25 mouse cellular contexts compared by ENCODE assay signal in genomic region chr6:96376773-96377172, GRCm38 (mm10).
"Had no signal": no experiment of that assay in that cellular context is flagged by ENCODE, and none has a peak within 500 bp of the region (broad histone marks: within the 10 kb centered on the region; RNA-seq: fewer than 3 reads in every experiment).

No protein-coding gene starts in this region.

- DNase-seq: gastrocnemius, postnatal 25 days; heart, adult 18-20 months; heart, postnatal 10 days; heart, postnatal 4 days; kidney, adult 11 months; kidney, adult 2 months; kidney, adult 9 months; kidney, postnatal 14 days; kidney, postnatal 36 days; layer of hippocampus, adult 9-11 months; layer of hippocampus, postnatal 36 days; left cerebral cortex, postnatal 4 days had no signal

- H3K4me3 ChIP-seq: heart, embryonic 10.5 days; heart, embryonic 12.5 days; hindbrain, embryonic 10.5 days; hindbrain, embryonic 12.5 days; kidney, embryonic 15.5 days; limb, embryonic 13.5 days; limb, embryonic 15.5 days; liver, embryonic 12.5 days had no signal

- ATAC-seq: hindbrain, embryonic 16.5 days; intestine, embryonic 16.5 days; liver, embryonic 12.5 days had no signal

- H3K4me2 ChIP-seq: heart, embryonic 12.5 days; hindbrain, embryonic 12.5 days; hindbrain, embryonic 14.5 days; kidney, embryonic 15.5 days; limb, embryonic 13.5 days; limb, embryonic 15.5 days; liver, embryonic 12.5 days had no signal

- H3K9me3 ChIP-seq: heart, embryonic 10.5 days; heart, embryonic 12.5 days; hindbrain, embryonic 10.5 days; hindbrain, embryonic 12.5 days; kidney, embryonic 15.5 days; limb, embryonic 13.5 days; limb, embryonic 15.5 days; liver, embryonic 12.5 days had no signal

- H3K27ac ChIP-seq: heart, embryonic 10.5 days; hindbrain, embryonic 10.5 days; hindbrain, embryonic 12.5 days; hindbrain, embryonic 14.5 days; kidney, embryonic 15.5 days; kidney, postnatal 0 days; limb, embryonic 13.5 days; limb, embryonic 15.5 days; liver, embryonic 12.5 days; liver, embryonic 14.5 days had no signal

- H3K9ac ChIP-seq: heart, embryonic 12.5 days; hindbrain, embryonic 12.5 days; hindbrain, embryonic 14.5 days; kidney, embryonic 15.5 days; limb, embryonic 13.5 days; limb, embryonic 15.5 days; liver, embryonic 12.5 days; liver, embryonic 14.5 days had no signal

- H3K27me3 ChIP-seq: heart, embryonic 12.5 days; hindbrain, embryonic 12.5 days; kidney, embryonic 15.5 days; limb, embryonic 13.5 days; limb, embryonic 15.5 days; liver, embryonic 12.5 days had no signal

- H3K4me1 ChIP-seq: heart, embryonic 10.5 days; heart, embryonic 12.5 days; kidney, embryonic 15.5 days; limb, embryonic 13.5 days; limb, embryonic 15.5 days; liver, embryonic 12.5 days had no signal

- H3K36me3 ChIP-seq: heart, embryonic 10.5 days; heart, embryonic 12.5 days; hindbrain, embryonic 10.5 days; hindbrain, embryonic 12.5 days; kidney, embryonic 15.5 days; limb, embryonic 13.5 days; limb, embryonic 15.5 days; liver, embryonic 12.5 days had no signal
